Mouse (Mus musculus): Measurements from ENCODE around the gene Fhit. TPM values are rescaled to one million over a fixed set of nuclear protein-coding genes. Genes with fewer than 3 reads are reported as not detected.

Gene Fhit
- polyA plus RNA-seq, 1 experiment from 2014 or later = 1.0 TPM

Other genes starting within 250 kb of the Fhit start
- gene Gm3839, start 194.7 kb upstream of the Fhit start, polyA plus RNA-seq (2018) = 0.23 to 1.2 TPM (median 0.74 TPM) in 3 replicates

All from macrophage (primary cell).